Mouse (Mus musculus): ENCODE measurements at regions not wholly inside any gene's neighbourhood (a gene's known extent, or its start where the extent isn't known, plus 50 kb on each side); places are given as distances from the start of the nearest gene placed in this dataset.

DNA sequence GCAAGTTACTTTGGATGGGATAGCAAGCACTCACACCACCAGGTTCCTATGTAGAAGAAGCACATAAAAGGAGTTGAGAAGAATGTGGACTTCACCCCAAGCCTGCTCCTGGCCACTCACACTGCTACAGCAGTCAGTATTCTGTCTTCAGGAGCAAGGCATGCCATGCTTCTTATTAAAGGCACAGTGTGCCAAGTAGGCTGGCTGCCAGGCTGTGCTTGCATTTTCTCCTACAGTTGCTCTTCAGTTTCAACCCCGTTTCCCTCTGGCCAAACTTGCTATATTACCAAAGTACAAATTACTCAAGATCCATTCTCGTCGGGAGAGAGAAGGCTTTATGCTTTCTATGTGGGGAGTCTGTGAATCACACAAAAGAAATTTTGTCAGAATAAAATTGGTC is 67.1 kb upstream of the Plppr1 start:
- DNase-seq = peak; percentile 14
- Histone ChIP-seq H3K9ac (no peak overlapping the region), H3K4me2 (ENCODE audit: low read depth) (no peak overlapping the region), H3K4me1 (ENCODE audit: insufficient read depth) (no peaks in the 10 kb centered on the region), H3K27me3 (ENCODE audit: insufficient read depth, low read length) (no peaks in the 10 kb centered on the region), H3K9me3 (ENCODE audit: low read length) (no peaks in the 10 kb centered on the region), H3K4me3 (ENCODE audit: low read depth, low read length) (no peak overlapping the region), H3K27ac (ENCODE audit: low read depth, low read length) (no peak overlapping the region), H3K36me3 (ENCODE audit: insufficient read depth) (no peaks in the 10 kb centered on the region)
- WGBS = 38% methylated on average over 3 of the region's 3 CpGs
- no peak for ATAC-seq
- TF ChIP-seq CTCF (IDR thresholded peaks at IDR 0.05; ENCODE audit: low read depth) = no peak

Measured in forebrain, postnatal 0 days (tissue).